Mouse (Mus musculus) embryonic facial prominence, embryonic 10.5 days (tissue): Measurements from ENCODE around the gene Hip1. TPM values are rescaled to one million over a fixed set of nuclear protein-coding genes. Genes with fewer than 3 reads are reported as not detected.
"Not testable (repeated sequence)": the region's sequence is repeated elsewhere in the genome, so short reads cannot be mapped to it uniquely, and the experiment has no call there.

Source experiments
- DNase-seq: peaks from one replicate; pipeline ENCODE4 v3.0.0-alpha.2; 2017; ENCODE audit warnings: low spot score
- H3K27ac ChIP-seq: fragments of 300-500 bp; sonication (generic); replicated peaks from 2 replicates; pipeline ENCODE4 v1.5.1; 2016; ENCODE audit warnings: mild to moderate bottlenecking
- H3K27me3 ChIP-seq: fragments of 300-500 bp; sonication (generic); replicated peaks from 2 replicates; pipeline ENCODE4 v1.6.1; 2016; ENCODE audit warnings: low read depth, mild to moderate bottlenecking; ENCODE audit not compliant: poor library complexity, severe bottlenecking
- H3K36me3 ChIP-seq: fragments of 300-500 bp; sonication (generic); replicated peaks from 2 replicates; pipeline ENCODE4 v1.6.1; 2016; ENCODE audit warnings: mild to moderate bottlenecking, moderate library complexity
- H3K4me1 ChIP-seq: fragments of 300-500 bp; sonication (generic); 2 replicates; pipeline ENCODE4 v1.6.1; 2016
- H3K4me3 ChIP-seq: fragments of 300-500 bp; sonication (generic); 2 replicates; pipeline ENCODE4 v1.5.1; 2016; ENCODE audit warnings: mild to moderate bottlenecking, moderate library complexity
- H3K9me3 ChIP-seq: fragments of 300-500 bp; sonication (generic); 2 replicates; pipeline ENCODE4 v1.6.1; 2016; ENCODE audit warnings: mild to moderate bottlenecking
- WGBS: fragments of 180-500 bp; shearing (Covaris S2); methylation state at CpG from one replicate; pipeline ENCODE4 v1.1.7; 2016; 5-methylcytosine and 5-hydroxymethylcytosine counted together
- polyA plus RNA-seq: library from polyadenylated mRNA; unstranded; fragments of >200 nt; fragmentation: Nextera tagmentation; extraction: Ambion mirVana; gene quantifications from 2 replicates; pipeline ENCODE4 v1.2.1, GENCODE M21; 2016

The Hip1 gene
- polyA plus RNA-seq, 1 experiment from 2014 or later = 64.6 TPM

- H3K4me3 ChIP-seq, H3K4me1 ChIP-seq, H3K27ac ChIP-seq, H3K27me3 ChIP-seq, DNase-seq: not testable (repeated sequence)
- Histone ChIP-seq H3K36me3 (peaks cover 100% of the 10 kb centered on the region), H3K9me3 (peaks cover 12% of the 10 kb centered on the region; the same call in 1 of the 2 replicates)
- 88% methylated on average over 5 of the region's 5 CpGs for WGBS
Observed at GRCm38 (mm10) chr5:135451559-135451958, 93.4 kb downstream of the Hip1 start.

- Histone ChIP-seq H3K4me1 (peaks cover 9% of the 10 kb centered on the region), H3K4me3 (no peak overlapping the region), H3K27me3 (no peaks in the 10 kb centered on the region), H3K27ac (no peak overlapping the region), H3K36me3 (peaks cover 100% of the 10 kb centered on the region), H3K9me3 (peaks cover 12% of the 10 kb centered on the region; the same call in 1 of the 2 replicates)
- DNase-seq = no peak
- WGBS = 92% methylated on average over 8 of the region's 8 CpGs
Observed at GRCm38 (mm10) chr5:135451100-135451499, 93.8 kb downstream of the Hip1 start.

GRCm38 (mm10) chr5:135445755-135446154, 99.2 kb downstream of the Hip1 start:
- no peak overlapping the region for H3K27ac ChIP-seq
- 92% methylated on average over 8 of the region's 8 CpGs for WGBS
- no peaks in the 10 kb centered on the region for H3K9me3 ChIP-seq
- no peak for DNase-seq
- peaks cover 7% of the 10 kb centered on the region for H3K4me1 ChIP-seq
- peaks cover 100% of the 10 kb centered on the region for H3K36me3 ChIP-seq
- no peak overlapping the region for H3K4me3 ChIP-seq
- no peaks in the 10 kb centered on the region for H3K27me3 ChIP-seq

GRCm38 (mm10) chr5:135442430-135442829, 102.5 kb downstream of the Hip1 start:
- H3K4me1 ChIP-seq = no peaks in the 10 kb centered on the region
- H3K4me3 ChIP-seq = no peak overlapping the region
- DNase-seq = no peak
- 81% methylated on average over 7 of the region's 7 CpGs for WGBS
- H3K36me3 ChIP-seq = peaks cover 97% of the 10 kb centered on the region
- H3K27me3 ChIP-seq = no peaks in the 10 kb centered on the region
- H3K9me3 ChIP-seq = no peaks in the 10 kb centered on the region
- no peak overlapping the region for H3K27ac ChIP-seq

- Histone ChIP-seq H3K36me3 (peaks cover 96% of the 10 kb centered on the region), H3K27ac (no peak overlapping the region), H3K27me3 (no peaks in the 10 kb centered on the region), H3K9me3 (peaks cover 10% of the 10 kb centered on the region; the same call in 1 of the 2 replicates), H3K4me1 (no peaks in the 10 kb centered on the region), H3K4me3 (no peak overlapping the region)
- 97% methylated on average over 10 of the region's 10 CpGs for WGBS
- no peak for DNase-seq
Observed at GRCm38 (mm10) chr5:135435039-135435438, 109.9 kb downstream of the Hip1 start.

GRCm38 (mm10) chr5:135433861-135434260, 111.1 kb downstream of the Hip1 start:
- no peak overlapping the region for H3K4me3 ChIP-seq
- no peak for DNase-seq
- peaks cover 10% of the 10 kb centered on the region; the same call in 1 of the 2 replicates for H3K9me3 ChIP-seq
- peaks cover 98% of the 10 kb centered on the region for H3K36me3 ChIP-seq
- H3K27ac ChIP-seq = no peak overlapping the region
- H3K27me3 ChIP-seq = no peaks in the 10 kb centered on the region
- WGBS = 96% methylated on average over 4 of the region's 4 CpGs
- no peaks in the 10 kb centered on the region for H3K4me1 ChIP-seq

GRCm38 (mm10) chr5:135431111-135431510, 113.8 kb downstream of the Hip1 start:
- Histone ChIP-seq H3K27me3 (no peaks in the 10 kb centered on the region), H3K27ac (no peak overlapping the region), H3K4me1 (no peaks in the 10 kb centered on the region), H3K9me3 (peaks cover 10% of the 10 kb centered on the region; the same call in 1 of the 2 replicates), H3K36me3 (peaks cover 98% of the 10 kb centered on the region), H3K4me3 (no peak overlapping the region)
- 93% methylated on average over 6 of the region's 6 CpGs for WGBS
- no peak for DNase-seq

- no peaks in the 10 kb centered on the region for H3K27me3 ChIP-seq
- no peak overlapping the region for H3K4me3 ChIP-seq
- H3K4me1 ChIP-seq = no peaks in the 10 kb centered on the region
- no peak overlapping the region for H3K27ac ChIP-seq
- 73% methylated on average over 5 of the region's 5 CpGs for WGBS
- no peak for DNase-seq
- peaks cover 98% of the 10 kb centered on the region for H3K36me3 ChIP-seq
- peaks cover 6% of the 10 kb centered on the region; the same call in 1 of the 2 replicates for H3K9me3 ChIP-seq
Observed at GRCm38 (mm10) chr5:135428786-135429185, 116.1 kb downstream of the Hip1 start.

GRCm38 (mm10) chr5:135410266-135410665, 134.7 kb downstream of the Hip1 start:
- H3K9me3 ChIP-seq = no peaks in the 10 kb centered on the region
- 92% methylated on average over 9 of the region's 9 CpGs for WGBS
- no peaks in the 10 kb centered on the region for H3K4me1 ChIP-seq
- no peaks in the 10 kb centered on the region for H3K27me3 ChIP-seq
- H3K4me3 ChIP-seq = no peak overlapping the region
- peaks cover 63% of the 10 kb centered on the region for H3K36me3 ChIP-seq
- H3K27ac ChIP-seq = no peak overlapping the region
- DNase-seq = no peak

- H3K27me3 ChIP-seq = no peaks in the 10 kb centered on the region
- H3K4me3 ChIP-seq = no peak overlapping the region
- no peaks in the 10 kb centered on the region for H3K9me3 ChIP-seq
- peaks cover 41% of the 10 kb centered on the region for H3K36me3 ChIP-seq
- 0 out of 2 replicates have a peak, but pooled peaks cover 5% of the 10 kb centered on the region for H3K4me1 ChIP-seq
- WGBS = 90% methylated on average over 4 of the region's 4 CpGs
- no peak for DNase-seq
- H3K27ac ChIP-seq = no peak overlapping the region
Observed at GRCm38 (mm10) chr5:135408114-135408513, 136.8 kb downstream of the Hip1 start.

GRCm38 (mm10) chr5:135405437-135405836, 139.5 kb downstream of the Hip1 start:
- Histone ChIP-seq H3K9me3 (no peaks in the 10 kb centered on the region), H3K36me3 (peaks cover 17% of the 10 kb centered on the region), H3K4me1 (0 out of 2 replicates have a peak, but pooled peaks cover 5% of the 10 kb centered on the region), H3K27ac (no peak overlapping the region), H3K4me3 (no peak overlapping the region), H3K27me3 (no peaks in the 10 kb centered on the region)
- DNase-seq = no peak
- 80% methylated on average over 9 of the region's 9 CpGs for WGBS

GRCm38 (mm10) chr5:135404623-135405022, 140.3 kb downstream of the Hip1 start:
- DNase-seq = peak; percentile 61
- H3K4me3 ChIP-seq = no peak overlapping the region
- H3K36me3 ChIP-seq = peaks cover 9% of the 10 kb centered on the region
- 36% methylated on average over 20 of the region's 20 CpGs for WGBS
- H3K9me3 ChIP-seq = no peaks in the 10 kb centered on the region
- H3K4me1 ChIP-seq = 0 out of 2 replicates have a peak, but pooled peaks cover 5% of the 10 kb centered on the region
- no peak overlapping the region for H3K27ac ChIP-seq
- no peaks in the 10 kb centered on the region; the same call in 1 of the 2 replicates for H3K27me3 ChIP-seq

- H3K4me3 ChIP-seq = no peak overlapping the region
- no peaks in the 10 kb centered on the region for H3K36me3 ChIP-seq
- H3K27me3 ChIP-seq = no peaks in the 10 kb centered on the region; the same call in 1 of the 2 replicates
- no peaks in the 10 kb centered on the region for H3K9me3 ChIP-seq
- H3K27ac ChIP-seq = no peak overlapping the region
- peak; percentile 82 for DNase-seq
- H3K4me1 ChIP-seq = 0 out of 2 replicates have a peak, but pooled peaks cover 5% of the 10 kb centered on the region
- WGBS = 10% methylated on average over 2 of the region's 2 CpGs
Observed at GRCm38 (mm10) chr5:135400244-135400643, 144.7 kb downstream of the Hip1 start.
